Mouse (Mus musculus) bone marrow, adult 2 months (tissue): ENCODE data around the gene Zdhhc3.

Source experiments
- CTCF ChIP-seq: fragments of 200-500 bp; IDR thresholded peaks from 2 replicates; pipeline ENCODE4 v1.5.1; 2011; ENCODE audit warnings: low read length, control low read depth; ENCODE audit not compliant: control insufficient read depth, insufficient read depth
- POLR2A ChIP-seq: fragments of 200-500 bp; IDR thresholded peaks from 2 replicates; pipeline ENCODE4 v1.6.1; 2011; ENCODE audit warnings: low read depth, mild to moderate bottlenecking, control low read depth, low read length, borderline replicate concordance; ENCODE audit not compliant: control insufficient read depth

- no peak for TF ChIP-seq CTCF
- TF ChIP-seq POLR2A, result no peak
Observed at GRCm38 (mm10) chr9:123031496-123032246, 81.3 kb downstream of the Zdhhc3 start.
